Mouse (Mus musculus) myocyte (in vitro differentiated cells): ENCODE results near the gene Igf1r. TPM values are rescaled to one million over a fixed set of nuclear protein-coding genes. Genes with fewer than 3 reads are reported as not detected.

Source experiments
- H3K27me3 ChIP-seq: one replicate; pipeline ENCODE4 v1.6.1; 2011; ENCODE audit not compliant: control insufficient read depth, insufficient read depth, insufficient read length
- H3K36me3 ChIP-seq: one replicate; pipeline ENCODE4 v1.6.1; 2011; ENCODE audit not compliant: control insufficient read depth, insufficient read depth
- H3K4me2 ChIP-seq: one replicate; pipeline ENCODE4 v1.6.1; 2011; ENCODE audit warnings: low read depth, control low read depth
- H3K4me3 ChIP-seq: one replicate; pipeline ENCODE4 v1.5.1; 2011; ENCODE audit warnings: mild to moderate bottlenecking, control low read depth, moderate library complexity
- H3K79me2 ChIP-seq: one replicate; pipeline ENCODE4 v1.6.1; 2011; ENCODE audit not compliant: control insufficient read depth, insufficient read depth
- H3ac ChIP-seq: one replicate; pipeline ENCODE4 v1.6.1; 2011; ENCODE audit not compliant: control insufficient read depth, insufficient read length
- CEBPB ChIP-seq: IDR thresholded peaks from 2 replicates; pipeline ENCODE4 v1.6.1; 2011; ENCODE audit warnings: mild to moderate bottlenecking, moderate library complexity; ENCODE audit not compliant: poor library complexity, insufficient read depth, severe bottlenecking
- E2F4 ChIP-seq: IDR thresholded peaks from one replicate; pipeline ENCODE4 v1.6.1; 2011; ENCODE audit warnings: mild to moderate bottlenecking, control low read depth, moderate library complexity; ENCODE audit not compliant: insufficient read depth
- MAX ChIP-seq: IDR thresholded peaks from one replicate; pipeline ENCODE4 v1.6.1; 2011; ENCODE audit warnings: low read depth, mild to moderate bottlenecking, control low read depth
- MYOD1 ChIP-seq, 3 experiments: IDR thresholded peaks; one replicate each; pipeline ENCODE4 v1.6.1; 2011; ENCODE audit warnings: control low read depth in 2 of 3, low read depth in 2 of 3, mild to moderate bottlenecking in 2 of 3, moderate library complexity in 1 of 3; ENCODE audit not compliant: insufficient read length in 2 of 3, control insufficient read depth in 1 of 3
- MYOG ChIP-seq, 3 experiments: IDR thresholded peaks; one replicate each; pipeline ENCODE4 v1.6.1; 2011; ENCODE audit warnings: control low read depth in 2 of 3, low read depth in 2 of 3, mild to moderate bottlenecking in 2 of 3; ENCODE audit not compliant: insufficient read length in 2 of 3, control insufficient read depth in 1 of 3, insufficient read depth in 1 of 3
- POLR2A ChIP-seq: IDR thresholded peaks from one replicate; pipeline ENCODE4 v1.6.1; 2011; ENCODE audit warnings: low read depth, mild to moderate bottlenecking, control low read depth, moderate library complexity; ENCODE audit not compliant: insufficient read length
- POLR2AphosphoS2 ChIP-seq: IDR thresholded peaks from one replicate; pipeline ENCODE4 v1.6.1; 2011; ENCODE audit warnings: low read depth, control low read depth; ENCODE audit not compliant: insufficient read length
- REST ChIP-seq: IDR thresholded peaks from one replicate; pipeline ENCODE4 v1.6.1; 2011; ENCODE audit warnings: mild to moderate bottlenecking, control low read depth, moderate library complexity; ENCODE audit not compliant: insufficient read depth, insufficient read length
- SRF ChIP-seq: IDR thresholded peaks from one replicate; pipeline ENCODE4 v1.6.1; 2011; ENCODE audit warnings: low read depth; ENCODE audit not compliant: control insufficient read depth, insufficient read length
- TCF12 ChIP-seq: IDR thresholded peaks from one replicate; pipeline ENCODE4 v1.6.1; 2011; ENCODE audit warnings: mild to moderate bottlenecking, control low read depth; ENCODE audit not compliant: poor library complexity, insufficient read depth, severe bottlenecking
- TCF3 ChIP-seq: IDR thresholded peaks from one replicate; pipeline ENCODE4 v1.6.1; 2011; ENCODE audit warnings: low read depth, control low read depth; ENCODE audit not compliant: insufficient read length
- USF1 ChIP-seq: IDR thresholded peaks from one replicate; pipeline ENCODE4 v1.6.1; 2011; ENCODE audit warnings: low read depth, mild to moderate bottlenecking, control low read depth, moderate library complexity
- polyA plus RNA-seq: library from polyadenylated mRNA; unstranded; fragments of >200 nt; fragmentation: generic; extraction: Trizol; gene quantifications from one replicate; pipeline ENCODE4 v1.2.1, GENCODE M21; 2012; ENCODE audit warnings: missing spikeins

Igf1r gene
- polyA plus RNA-seq, 1 experiment: 7.9 TPM

DNA sequence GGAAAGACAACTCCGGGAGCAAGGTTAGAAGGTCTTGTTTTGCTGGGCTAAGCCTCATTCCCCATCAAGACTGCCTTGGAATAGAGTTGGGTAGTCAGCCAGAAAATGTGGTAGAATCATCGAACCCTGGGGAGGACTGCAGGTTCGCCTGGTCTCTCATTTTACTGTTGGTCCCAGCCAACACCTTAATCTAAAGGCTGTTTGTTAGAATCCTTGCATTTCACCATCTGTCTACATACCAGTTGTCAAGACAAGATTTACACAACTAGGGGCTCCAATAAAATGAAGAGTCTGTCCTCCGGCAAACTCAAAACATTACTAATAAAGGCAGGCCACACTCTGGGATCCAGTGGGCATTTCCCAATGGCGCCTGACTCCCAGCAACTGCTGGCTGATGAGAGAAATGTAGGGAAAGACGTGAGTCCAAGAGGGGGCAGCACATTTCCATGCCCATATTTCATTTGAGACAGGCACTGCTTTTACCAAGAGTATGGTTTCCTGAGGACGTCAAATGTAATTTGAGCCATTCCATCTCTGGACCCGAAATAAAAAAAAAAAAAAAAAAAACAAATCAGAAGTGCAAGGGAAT lies 310.1 kb downstream of the Igf1r start:
- H3K4me2 ChIP-seq: peak overlapping the region; percentile 62
- no peaks in the 10 kb centered on the region for H3K27me3 ChIP-seq
- TF ChIP-seq MAX (no peak), MYOD1 (IDR thresholded peaks at IDR 0.05; ENCODE audit: control insufficient read depth in 1 of 3, insufficient read length in 2 of 3, low read depth in 2 of 3) (peak in 1 of 3 experiments; percentile 45)
- H3K79me2 ChIP-seq: no peaks in the 10 kb centered on the region
- no peaks in the 10 kb centered on the region for H3K36me3 ChIP-seq
- no peak overlapping the region for H3ac ChIP-seq
- H3K4me3 ChIP-seq: no peak overlapping the region

GRCm38 (mm10) chr7:68263346-68264027 lies 310.9 kb downstream of the Igf1r start:
- no peak overlapping the region for H3K4me3 ChIP-seq
- H3K79me2 ChIP-seq: no peaks in the 10 kb centered on the region
- TF ChIP-seq MYOD1 (IDR thresholded peaks at IDR 0.05; ENCODE audit: control insufficient read depth in 1 of 3, insufficient read length in 2 of 3, low read depth in 2 of 3) (peak; percentile 82 to 97 (median 90)), TCF12 (peak; percentile 91), MYOG (IDR thresholded peaks at IDR 0.05; ENCODE audit: control insufficient read depth in 1 of 3, insufficient read depth in 1 of 3, insufficient read length in 2 of 3, low read depth in 2 of 3) (peak; percentile 74 to 95 (median 86)), TCF3 (peak; percentile 80), POLR2A (no peak)
- no peaks in the 10 kb centered on the region for H3K27me3 ChIP-seq
- no peak overlapping the region for H3ac ChIP-seq
- peak overlapping the region; percentile 37 for H3K4me2 ChIP-seq
- no peaks in the 10 kb centered on the region for H3K36me3 ChIP-seq

DNA sequence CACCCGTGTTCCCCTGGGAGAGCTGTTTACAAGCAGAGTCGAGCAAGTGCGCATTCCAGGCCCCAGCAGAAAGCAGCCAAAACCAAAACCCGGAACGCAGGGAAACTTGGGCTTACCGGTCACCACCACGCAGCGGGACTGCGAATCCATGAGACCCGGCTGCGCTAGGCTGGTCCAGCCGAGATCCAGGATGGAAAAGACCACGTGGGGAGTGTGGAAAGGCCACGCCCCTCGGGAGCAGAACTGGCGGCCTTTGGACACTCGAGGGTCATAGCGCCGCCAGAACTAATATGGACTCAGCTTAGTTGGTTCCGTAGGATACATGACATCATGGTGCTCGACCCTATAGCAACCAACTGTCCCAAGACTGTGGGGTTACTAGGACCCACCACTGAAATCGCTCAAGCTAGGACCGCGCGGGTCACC lies 311.4 kb downstream of the Igf1r start, which contains the start of gene Pgpep1l:
Gene Pgpep1l (minus strand): TSS at position 206 of the 426 bp plus-strand sequence.
- H3K4me3 ChIP-seq: no peak within 1 kb of the TSS
- no peaks in the 10 kb centered on the region for H3K79me2 ChIP-seq
- H3K27me3 ChIP-seq: no peaks in the 10 kb centered on the region
- H3K36me3 ChIP-seq: no peaks in the 10 kb centered on the region
- TF ChIP-seq REST: no peak
- TF ChIP-seq MYOD1 (IDR thresholded peaks at IDR 0.05; ENCODE audit: control insufficient read depth in 1 of 3, insufficient read length in 2 of 3, low read depth in 2 of 3): peak in 2 of 3 experiments; percentile 10 to 59
- TF ChIP-seq POLR2A: peak; percentile 24
- TF ChIP-seq MYOG (IDR thresholded peaks at IDR 0.05; ENCODE audit: control insufficient read depth in 1 of 3, insufficient read depth in 1 of 3, insufficient read length in 2 of 3, low read depth in 2 of 3): peak; percentile 45 to 87 (median 76)
- no peak for TF ChIP-seq TCF12
- TF ChIP-seq SRF: no peak
- TF ChIP-seq E2F4: no peak
- no peak for TF ChIP-seq USF1
- TF ChIP-seq MAX: no peak
- no peak for TF ChIP-seq CEBPB
- TF ChIP-seq POLR2AphosphoS2: no peak
- peak; percentile 23 for TF ChIP-seq TCF3
- H3ac ChIP-seq: no peak within 1 kb of the TSS
- H3K4me2 ChIP-seq: peak within 1 kb of the TSS; percentile 37

- Histone ChIP-seq H3K4me3 (no peak overlapping the region), H3K79me2 (no peaks in the 10 kb centered on the region), H3K27me3 (no peaks in the 10 kb centered on the region), H3K36me3 (no peaks in the 10 kb centered on the region), H3K4me2 (peak overlapping the region; percentile 37), H3ac (no peak overlapping the region)
- TF ChIP-seq MYOG (IDR thresholded peaks at IDR 0.05; ENCODE audit: control insufficient read depth in 1 of 3, insufficient read depth in 1 of 3, insufficient read length in 2 of 3, low read depth in 2 of 3) (peak in 2 of 3 experiments; percentile 83 to 84), MYOD1 (IDR thresholded peaks at IDR 0.05; ENCODE audit: control insufficient read depth in 1 of 3, insufficient read length in 2 of 3, low read depth in 2 of 3) (peak in 2 of 3 experiments; percentile 83 to 94), USF1 (no peak), TCF12 (peak; percentile 38), POLR2A (peak; percentile 23), REST (no peak), TCF3 (peak; percentile 27)
Observed at GRCm38 (mm10) chr7:68264531-68264930, 311.9 kb downstream of the Igf1r start.

DNA sequence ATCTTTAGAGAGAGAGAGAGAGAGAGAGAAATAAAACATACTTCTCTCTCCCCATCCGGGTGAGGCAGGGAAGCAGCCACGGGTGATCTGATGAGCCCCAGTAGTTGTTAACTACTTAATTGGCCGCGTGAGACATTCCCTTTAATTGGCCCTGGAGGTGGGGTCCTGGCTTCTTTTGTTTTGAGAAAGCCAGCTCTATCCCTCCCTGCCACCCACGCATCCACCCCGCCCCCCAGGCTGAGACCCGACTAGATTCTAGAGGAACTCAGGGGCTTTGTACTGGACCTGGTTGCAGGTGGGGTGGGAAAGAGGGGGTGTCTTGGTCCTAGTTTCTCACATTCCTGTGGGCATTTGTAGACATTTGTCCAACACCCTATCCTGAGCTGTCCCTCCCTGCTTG lies 312.8 kb downstream of the Igf1r start:
- Histone ChIP-seq H3ac (no peak overlapping the region), H3K36me3 (no peaks in the 10 kb centered on the region), H3K4me2 (no peak overlapping the region), H3K4me3 (no peak overlapping the region), H3K79me2 (no peaks in the 10 kb centered on the region), H3K27me3 (no peaks in the 10 kb centered on the region)
- TF ChIP-seq MYOG (IDR thresholded peaks at IDR 0.05; ENCODE audit: control insufficient read depth in 1 of 3, insufficient read depth in 1 of 3, insufficient read length in 2 of 3, low read depth in 2 of 3) (no peak), REST (no peak), MYOD1 (IDR thresholded peaks at IDR 0.05; ENCODE audit: control insufficient read depth in 1 of 3, insufficient read length in 2 of 3, low read depth in 2 of 3) (no peak), MAX (no peak), POLR2A (no peak), TCF3 (no peak), SRF (no peak), E2F4 (no peak), TCF12 (no peak), USF1 (no peak), CEBPB (no peak)
